In the genomic region with DNA sequence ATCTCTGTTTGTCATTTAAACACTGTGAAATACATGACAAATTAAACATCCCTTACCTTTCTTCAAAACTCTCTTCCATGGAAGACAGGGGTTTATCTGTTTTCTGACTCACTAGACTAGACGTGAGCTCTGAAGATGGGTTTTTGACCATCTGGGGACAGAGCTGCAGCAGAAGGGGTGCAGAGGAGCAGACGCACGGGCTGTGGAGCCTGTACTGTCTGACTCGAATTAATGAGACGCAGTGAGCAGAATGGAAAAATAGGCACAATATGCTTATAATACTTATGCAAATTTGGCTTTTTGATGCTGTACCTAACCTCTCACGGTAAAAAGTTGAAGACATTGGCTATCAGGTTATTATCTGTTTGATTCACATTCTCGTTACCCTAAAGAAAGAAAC, we compare ENCODE assay signal across 11 mouse cellular contexts. TPM values are rescaled to one million over a fixed set of nuclear protein-coding genes. Genes with fewer than 3 reads are reported as not detected.
DNase-seq lines count a peak whose midpoint lies in the region; ATAC-seq and TF ChIP-seq lines count a peak whose summit lies in the region.
"Had no signal": no experiment of that assay in that cellular context is flagged by ENCODE, and none has a peak within 500 bp of the region (broad histone marks: within the 10 kb centered on the region; RNA-seq: fewer than 3 reads in every experiment).

No protein-coding gene starts in this region.

- no peak overlapping the region for H3K4me3 ChIP-seq in lung, embryonic 14.5 days (ENCODE audit: low read depth, low read length)
- peak overlapping the region; percentile 66 for H3K4me3 ChIP-seq in forebrain, embryonic 14.5 days (ENCODE audit: low read depth, low read length)
- peak overlapping the region; percentile 63 for H3K4me3 ChIP-seq in hindbrain, postnatal 0 days (ENCODE audit: low read length)
- H3K4me3 ChIP-seq in neural tube, embryonic 12.5 days = no peak overlapping the region
- H3K4me3 ChIP-seq in kidney, embryonic 15.5 days (replicated peaks) = no peak overlapping the region

- no peak for ATAC-seq in lung, embryonic 14.5 days (ENCODE audit: insufficient read depth)
- peak; percentile 32 for ATAC-seq in forebrain, embryonic 14.5 days
- ATAC-seq in hindbrain, postnatal 0 days = no peak
- ATAC-seq in neural tube, embryonic 12.5 days (ENCODE audit: low FRiP score, low read depth) = no peak
- no peak for ATAC-seq in kidney, embryonic 15.5 days (replicated peaks; ENCODE audit: low FRiP score)
- ATAC-seq in frontal cortex, adult (ENCODE audit: low TSS enrichment) = no peak

- no peak overlapping the region for H3K27ac ChIP-seq in lung, embryonic 14.5 days (ENCODE audit: low read depth)
- H3K27ac ChIP-seq in forebrain, embryonic 14.5 days (ENCODE audit: low read depth, low read length) = no peak overlapping the region
- H3K27ac ChIP-seq in hindbrain, postnatal 0 days = peak overlapping the region; percentile 61; the same call in 1 of the 2 replicates
- H3K27ac ChIP-seq in neural tube, embryonic 12.5 days = no peak overlapping the region
- H3K27ac ChIP-seq in kidney, embryonic 15.5 days = no peak overlapping the region

- H3K36me3 ChIP-seq in lung, embryonic 14.5 days (ENCODE audit: insufficient read depth) = no peaks in the 10 kb centered on the region
- H3K36me3 ChIP-seq in forebrain, embryonic 14.5 days (ENCODE audit: control insufficient read depth, insufficient read depth, low read length) = no peaks in the 10 kb centered on the region
- no peaks in the 10 kb centered on the region for H3K36me3 ChIP-seq in hindbrain, postnatal 0 days (ENCODE audit: insufficient read depth, low read length)
- H3K36me3 ChIP-seq in neural tube, embryonic 12.5 days = no peaks in the 10 kb centered on the region
- H3K36me3 ChIP-seq in kidney, embryonic 15.5 days = no peaks in the 10 kb centered on the region

- no peak overlapping the region for H3K9ac ChIP-seq in lung, embryonic 14.5 days
- peak overlapping the region; percentile 72 for H3K9ac ChIP-seq in forebrain, embryonic 14.5 days (ENCODE audit: low read length)
- H3K9ac ChIP-seq in hindbrain, postnatal 0 days (replicated peaks; ENCODE audit: low read length) = peak overlapping the region; percentile 68; the same call in 1 of the 2 replicates
- no peak overlapping the region for H3K9ac ChIP-seq in neural tube, embryonic 12.5 days
- H3K9ac ChIP-seq in kidney, embryonic 15.5 days = no peak overlapping the region

- no peaks in the 10 kb centered on the region for H3K4me1 ChIP-seq in lung, embryonic 14.5 days (ENCODE audit: insufficient read depth)
- peaks cover 11% of the 10 kb centered on the region for H3K4me1 ChIP-seq in forebrain, embryonic 14.5 days (ENCODE audit: control insufficient read depth, insufficient read depth, low read length)
- 0 out of 2 replicates have a peak, but pooled peaks cover 4% of the 10 kb centered on the region for H3K4me1 ChIP-seq in hindbrain, postnatal 0 days (ENCODE audit: insufficient read depth, low read length)
- peaks cover 19% of the 10 kb centered on the region; the same call in 1 of the 2 replicates for H3K4me1 ChIP-seq in neural tube, embryonic 12.5 days
- H3K4me1 ChIP-seq in kidney, embryonic 15.5 days = peaks cover 23% of the 10 kb centered on the region

- DNase-seq in lung, embryonic 14.5 days = no peak
- no peak for DNase-seq in lung, postnatal 10 days
- peak; percentile 63 for DNase-seq in forebrain, embryonic 14.5 days (ENCODE audit: low spot score)
- peak; percentile 20 for DNase-seq in hindbrain, postnatal 0 days (ENCODE audit: low spot score)
- no peak for DNase-seq in lung, postnatal 25 days (ENCODE audit: low spot score)
- DNase-seq: adrenal gland, postnatal 10 days; kidney, postnatal 36 days; thymus, adult 18-20 months had no signal

- peak overlapping the region; percentile 88 for H3K4me2 ChIP-seq in lung, embryonic 14.5 days
- H3K4me2 ChIP-seq in forebrain, embryonic 14.5 days (ENCODE audit: low read length) = peak overlapping the region; percentile 96
- peak overlapping the region; percentile 79 for H3K4me2 ChIP-seq in hindbrain, postnatal 0 days (ENCODE audit: low read depth, low read length)
- H3K4me2 ChIP-seq in neural tube, embryonic 12.5 days (replicated peaks) = peak overlapping the region; percentile 93
- H3K4me2 ChIP-seq in kidney, embryonic 15.5 days = no peak overlapping the region

- peaks cover 29% of the 10 kb centered on the region for H3K27me3 ChIP-seq in lung, embryonic 14.5 days (ENCODE audit: insufficient read depth, low read length)
- 0 out of 2 replicates have a peak, but pooled peaks cover 2% of the 10 kb centered on the region for H3K27me3 ChIP-seq in forebrain, embryonic 14.5 days (replicated peaks; ENCODE audit: control insufficient read depth, insufficient read depth, low read length)
- H3K27me3 ChIP-seq in hindbrain, postnatal 0 days (ENCODE audit: insufficient read depth, low read length) = no peaks in the 10 kb centered on the region
- H3K27me3 ChIP-seq in neural tube, embryonic 12.5 days (replicated peaks) = peaks cover 19% of the 10 kb centered on the region; the same call in 1 of the 2 replicates
- peaks cover 82% of the 10 kb centered on the region for H3K27me3 ChIP-seq in kidney, embryonic 15.5 days

- TF ChIP-seq CTCF in lung, embryonic 14.5 days (IDR thresholded peaks at IDR 0.05; ENCODE audit: low read depth) = no peak
- no peak for TF ChIP-seq CTCF in hindbrain, postnatal 0 days (IDR thresholded peaks at IDR 0.05; ENCODE audit: low read depth)

- 45% methylated on average over 7 of the region's 7 CpGs for WGBS in lung, embryonic 14.5 days
- 18% methylated on average over 7 of the region's 7 CpGs for WGBS in forebrain, embryonic 14.5 days
- 31% methylated on average over 7 of the region's 7 CpGs for WGBS in hindbrain, postnatal 0 days
- WGBS in neural tube, embryonic 12.5 days = 42% methylated on average over 7 of the region's 7 CpGs
- WGBS in kidney, embryonic 15.5 days = 49% methylated on average over 7 of the region's 7 CpGs

- no peaks in the 10 kb centered on the region for H3K9me3 ChIP-seq in lung, embryonic 14.5 days (ENCODE audit: low read depth, low read length)
- no peaks in the 10 kb centered on the region for H3K9me3 ChIP-seq in forebrain, embryonic 14.5 days (replicated peaks; ENCODE audit: control insufficient read depth, low read length)
- no peaks in the 10 kb centered on the region for H3K9me3 ChIP-seq in hindbrain, postnatal 0 days (ENCODE audit: low read length)
- no peaks in the 10 kb centered on the region for H3K9me3 ChIP-seq in neural tube, embryonic 12.5 days
- no peaks in the 10 kb centered on the region for H3K9me3 ChIP-seq in kidney, embryonic 15.5 days (replicated peaks)

RNA-seq across cellular contexts. Expression of a gene that starts 1.2 kb away (rescaled TPM):
- 6.8 and 8.3 TPM in 2 replicates for polyA plus RNA-seq in lung, embryonic 14.5 days (2014; fragmentation: Nextera tagmentation; extraction: Ambion mirVana)
- polyA plus RNA-seq in forebrain, embryonic 14.5 days (2014; fragmentation: Nextera tagmentation; extraction: Ambion mirVana) = 26.6 and 44.3 TPM in 2 replicates
- 96.6 and 99.8 TPM in 2 replicates for total RNA-seq in hindbrain, postnatal 0 days (2014; rRNA removed)
- 56.2 and 57.9 TPM in 2 replicates for polyA plus RNA-seq in hindbrain, postnatal 0 days (2015; fragmentation: Nextera tagmentation; extraction: Ambion mirVana)
- 9.5 and 11.1 TPM in 2 replicates for polyA plus RNA-seq in neural tube, embryonic 12.5 days (2016; fragmentation: Nextera tagmentation; extraction: Ambion mirVana)
- polyA plus RNA-seq in kidney, embryonic 15.5 days (2015; fragmentation: Nextera tagmentation; extraction: Ambion mirVana) = 0.82 and 1.5 TPM in 2 replicates

Comparison
In these comparisons a context has a peak if more than half of its experiments do, and no peak if none do; other contexts are left out.
1. DNase-seq: peak in forebrain, embryonic 14.5 days (single experiment) and hindbrain, postnatal 0 days (single experiment); none in lung, embryonic 14.5 days (single experiment), lung, postnatal 10 days (single experiment) and lung, postnatal 25 days (single experiment).
2. H3K4me3 ChIP-seq: peak in forebrain, embryonic 14.5 days (single experiment) and hindbrain, postnatal 0 days (single experiment); none in lung, embryonic 14.5 days (single experiment), neural tube, embryonic 12.5 days (single experiment) and kidney, embryonic 15.5 days (single experiment).
3. H3K9ac ChIP-seq: peak in forebrain, embryonic 14.5 days (single experiment) and hindbrain, postnatal 0 days (single experiment); none in lung, embryonic 14.5 days (single experiment), neural tube, embryonic 12.5 days (single experiment) and kidney, embryonic 15.5 days (single experiment).